Mouse (Mus musculus): ENCODE measurements around the gene Tepsin. TPM values are rescaled to one million over a fixed set of nuclear protein-coding genes. Genes with fewer than 3 reads are reported as not detected.

Gene Tepsin
- polyA plus RNA-seq, 1 experiment from 2014 or later: 22.0 TPM

GRCm38 (mm10) chr11:120092817-120093591, 5.5 kb downstream of the Tepsin start:
- 81% methylated on average over 23 of the region's 23 CpGs for WGBS
- no peak overlapping the region for H3K27ac ChIP-seq (ENCODE audit: low read length)
- ATAC-seq (ENCODE audit: low FRiP score, low TSS enrichment): 0 out of 2 replicates have a peak, but pooled peaks have one; percentile 16
- no peak overlapping the region for H3K4me2 ChIP-seq (replicated peaks; ENCODE audit: low read depth, low read length)
- no peak overlapping the region for H3K4me3 ChIP-seq (ENCODE audit: low read length)
- H3K4me1 ChIP-seq (ENCODE audit: insufficient read depth, low read length): peaks cover 8% of the 10 kb centered on the region
- no peaks in the 10 kb centered on the region for H3K9me3 ChIP-seq (ENCODE audit: low read length)
- no peak overlapping the region for H3K9ac ChIP-seq (replicated peaks; ENCODE audit: low read length)
- H3K27me3 ChIP-seq (ENCODE audit: insufficient read depth, low read length): no peaks in the 10 kb centered on the region
- peaks cover 28% of the 10 kb centered on the region; the same call in 1 of the 2 replicates for H3K36me3 ChIP-seq (ENCODE audit: insufficient read depth, low read length)

DNA sequence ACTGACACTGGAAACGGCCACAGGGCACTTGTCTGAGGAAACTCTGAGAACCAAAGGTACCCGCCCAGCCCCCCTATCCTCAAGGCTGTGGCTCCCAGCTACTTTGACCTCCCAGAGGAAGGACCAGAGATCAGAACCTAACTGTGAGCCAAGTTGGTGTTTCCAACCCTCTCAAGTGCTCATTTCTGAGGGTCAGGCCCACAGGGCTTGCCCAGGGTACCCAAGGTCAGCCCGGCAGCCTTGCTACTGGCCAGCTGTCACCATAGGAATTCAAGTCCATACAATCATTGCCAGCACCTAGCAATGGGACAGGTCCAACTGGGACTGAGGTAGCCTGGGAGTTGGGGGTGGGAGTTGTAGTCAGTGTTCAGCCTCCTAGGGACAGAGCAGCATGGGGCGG, 7.9 kb downstream of the Tepsin start:
- Histone ChIP-seq H3K9ac (replicated peaks; ENCODE audit: low read length) (no peak overlapping the region), H3K4me1 (ENCODE audit: insufficient read depth, low read length) (peaks cover 5% of the 10 kb centered on the region), H3K4me2 (replicated peaks; ENCODE audit: low read depth, low read length) (no peak overlapping the region), H3K4me3 (ENCODE audit: low read length) (no peak overlapping the region), H3K36me3 (ENCODE audit: insufficient read depth, low read length) (peaks cover 28% of the 10 kb centered on the region; the same call in 1 of the 2 replicates), H3K27me3 (ENCODE audit: insufficient read depth, low read length) (no peaks in the 10 kb centered on the region), H3K9me3 (ENCODE audit: low read length) (no peaks in the 10 kb centered on the region), H3K27ac (ENCODE audit: low read length) (no peak overlapping the region)
- ATAC-seq (ENCODE audit: low FRiP score, low TSS enrichment): no peak
- 85% methylated on average over 4 of the region's 4 CpGs for WGBS

GRCm38 (mm10) chr11:120086702-120087152, 11.8 kb downstream of the Tepsin start, which contains the start of gene Cep131:
Cep131 (minus strand) TSS chr11:120086827.
- Histone ChIP-seq H3K4me1 (ENCODE audit: insufficient read depth, low read length) (peaks cover 12% of the 10 kb centered on the region), H3K27me3 (ENCODE audit: insufficient read depth, low read length) (no peaks in the 10 kb centered on the region), H3K27ac (ENCODE audit: low read length) (peak within 1 kb of the TSS; percentile 56), H3K9ac (replicated peaks; ENCODE audit: low read length) (peak within 1 kb of the TSS; percentile 81), H3K4me3 (ENCODE audit: low read length) (peak within 1 kb of the TSS; percentile 69), H3K9me3 (ENCODE audit: low read length) (no peaks in the 10 kb centered on the region), H3K36me3 (ENCODE audit: insufficient read depth, low read length) (peaks cover 13% of the 10 kb centered on the region; the same call in 1 of the 2 replicates), H3K4me2 (replicated peaks; ENCODE audit: low read depth, low read length) (peak within 1 kb of the TSS; percentile 90)
- under 1% methylated on average over 42 of the region's 42 CpGs for WGBS
- ATAC-seq (ENCODE audit: low FRiP score, low TSS enrichment): peak; percentile 99

DNA sequence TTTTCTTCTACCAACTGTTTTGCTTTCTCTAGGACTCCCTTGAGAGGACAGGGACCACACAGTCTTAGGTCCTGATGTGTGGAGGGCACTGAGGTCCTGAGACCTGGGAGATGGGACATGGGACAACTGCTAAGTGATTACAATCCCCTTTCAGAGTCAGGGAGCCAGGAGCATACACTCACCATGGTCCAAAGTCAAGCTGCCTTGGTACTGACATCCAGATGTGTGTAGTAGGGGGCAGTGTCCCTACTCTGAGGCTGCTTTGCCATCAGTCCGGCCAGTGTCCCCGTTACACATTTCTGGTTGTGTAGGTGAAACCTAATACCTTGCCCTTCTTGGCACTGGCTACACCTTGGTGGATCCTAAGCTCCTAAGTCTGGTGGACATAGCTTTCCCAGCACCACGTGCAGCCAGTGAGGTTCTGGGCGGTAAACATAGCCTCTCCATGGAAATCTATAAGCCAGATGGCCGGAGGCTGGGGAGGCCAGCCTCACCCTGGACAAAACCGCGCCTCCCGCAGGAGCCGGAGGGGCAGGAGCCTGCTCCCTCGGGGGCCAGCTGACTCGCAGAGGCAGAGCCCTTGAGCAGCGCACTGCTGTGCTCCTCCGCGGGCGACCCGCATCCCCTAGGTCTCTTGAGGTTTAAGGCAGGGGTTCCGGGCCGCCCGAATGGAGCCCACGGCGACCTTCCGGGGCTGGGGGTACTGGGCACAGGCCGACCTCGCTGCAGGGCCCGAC, 12.5 kb downstream of the Tepsin start:
- H3K36me3 ChIP-seq (ENCODE audit: insufficient read depth, low read length): 0 out of 2 replicates have a peak, but pooled peaks cover 10% of the 10 kb centered on the region
- H3K9ac ChIP-seq (replicated peaks; ENCODE audit: low read length): peak overlapping the region; percentile 81
- ATAC-seq (ENCODE audit: low FRiP score, low TSS enrichment): peak; percentile 11
- peak overlapping the region; percentile 45 for H3K27ac ChIP-seq (ENCODE audit: low read length)
- H3K27me3 ChIP-seq (ENCODE audit: insufficient read depth, low read length): no peaks in the 10 kb centered on the region
- H3K4me3 ChIP-seq (ENCODE audit: low read length): peak overlapping the region; percentile 69
- H3K4me2 ChIP-seq (replicated peaks; ENCODE audit: low read depth, low read length): peak overlapping the region; percentile 90
- under 1% methylated on average over 25 of the region's 25 CpGs for WGBS
- peaks cover 12% of the 10 kb centered on the region for H3K4me1 ChIP-seq (ENCODE audit: insufficient read depth, low read length)
- H3K9me3 ChIP-seq (ENCODE audit: low read length): no peaks in the 10 kb centered on the region

DNA sequence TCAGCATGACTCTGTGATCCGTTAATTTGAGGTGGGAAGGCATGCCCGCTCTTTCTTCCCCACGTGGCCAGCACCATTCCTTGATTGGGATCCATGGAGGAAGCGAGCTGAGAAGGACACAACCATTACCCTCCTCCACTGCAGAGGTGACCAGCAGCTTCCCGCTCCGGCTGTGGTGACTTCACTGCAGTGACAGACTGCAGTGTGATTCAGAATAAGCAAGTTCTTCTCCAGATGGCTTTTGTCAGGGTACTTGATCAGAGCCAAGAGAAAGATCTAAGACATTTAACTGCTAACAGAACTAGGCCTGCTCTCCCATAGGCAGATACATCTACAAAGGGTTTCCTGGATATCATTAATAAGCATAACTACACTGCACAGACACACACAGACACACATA, 18.2 kb downstream of the Tepsin start:
- H3K4me2 ChIP-seq (replicated peaks; ENCODE audit: low read depth, low read length): no peak overlapping the region
- no peak overlapping the region for H3K9ac ChIP-seq (replicated peaks; ENCODE audit: low read length)
- no peak overlapping the region for H3K27ac ChIP-seq (ENCODE audit: low read length)
- whole genome bisulfite sequencing: 80% methylated on average over 6 of the region's 6 CpGs
- ATAC-seq (ENCODE audit: low FRiP score, low TSS enrichment): no peak
- peaks cover 3% of the 10 kb centered on the region for H3K4me1 ChIP-seq (ENCODE audit: insufficient read depth, low read length)
- H3K36me3 ChIP-seq (ENCODE audit: insufficient read depth, low read length): peaks cover 40% of the 10 kb centered on the region
- no peak overlapping the region for H3K4me3 ChIP-seq (ENCODE audit: low read length)
- H3K9me3 ChIP-seq (ENCODE audit: low read length): no peaks in the 10 kb centered on the region
- H3K27me3 ChIP-seq (ENCODE audit: insufficient read depth, low read length): no peaks in the 10 kb centered on the region

DNA sequence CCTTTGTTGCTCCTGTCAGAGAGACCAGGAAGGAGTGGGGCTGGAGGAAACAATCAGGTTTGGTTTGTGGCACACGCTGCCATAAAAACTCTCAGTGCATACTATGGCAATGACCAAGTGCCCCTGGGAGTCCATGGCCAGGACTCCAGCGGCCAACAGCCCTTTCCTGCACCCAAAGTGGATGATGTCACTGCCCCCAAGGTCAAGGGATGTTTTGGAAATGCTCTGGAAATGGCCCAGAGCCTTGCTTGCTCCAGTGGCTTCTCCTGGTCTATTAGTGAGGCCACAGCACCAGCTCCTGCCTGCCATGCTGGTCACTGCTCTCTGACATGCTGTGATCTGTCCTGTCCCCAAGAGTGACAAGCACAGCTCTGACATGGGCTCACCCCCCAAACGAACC, 22.3 kb downstream of the Tepsin start:
- Histone ChIP-seq H3K36me3 (ENCODE audit: insufficient read depth, low read length) (peaks cover 47% of the 10 kb centered on the region), H3K9ac (replicated peaks; ENCODE audit: low read length) (no peak overlapping the region)
- WGBS: 76% methylated on average over 3 of the region's 3 CpGs

DNA sequence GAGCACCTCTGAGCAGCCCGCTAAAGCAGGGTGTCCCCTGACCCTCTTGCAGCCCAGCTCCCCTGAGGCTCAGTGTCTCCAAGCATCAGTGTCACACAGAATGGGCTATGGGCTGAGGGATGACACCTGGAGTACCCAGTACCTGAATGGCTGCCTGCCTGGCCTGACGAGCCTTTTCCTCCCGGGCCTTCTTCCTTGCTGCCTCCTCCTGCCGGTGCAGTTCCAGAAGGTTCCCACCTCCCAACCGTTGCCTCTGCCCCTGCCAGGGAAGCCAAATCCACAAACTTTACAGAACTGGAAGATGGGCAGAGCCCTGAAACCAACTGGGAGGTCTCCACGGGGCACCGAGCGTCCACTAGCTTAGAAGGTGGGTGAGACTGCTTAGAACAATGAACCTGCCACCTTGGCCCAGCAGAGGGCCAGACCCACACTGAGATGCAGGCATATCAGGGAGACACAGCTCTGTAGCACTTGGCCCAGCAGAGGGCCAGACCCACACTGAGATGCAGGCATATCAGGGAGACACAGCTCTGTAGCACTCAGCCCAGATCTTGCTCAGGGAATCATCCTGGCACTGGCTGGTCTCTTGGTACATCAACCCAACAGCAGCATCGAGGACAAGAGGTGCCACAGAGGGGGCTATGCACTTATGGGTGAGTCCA, 25.4 kb downstream of the Tepsin start:
- ATAC-seq (ENCODE audit: low FRiP score, low TSS enrichment): no peak
- Histone ChIP-seq H3K9ac (replicated peaks; ENCODE audit: low read length) (no peak overlapping the region), H3K9me3 (ENCODE audit: low read length) (no peaks in the 10 kb centered on the region), H3K27ac (ENCODE audit: low read length) (no peak overlapping the region), H3K4me2 (replicated peaks; ENCODE audit: low read depth, low read length) (no peak overlapping the region), H3K27me3 (ENCODE audit: insufficient read depth, low read length) (no peaks in the 10 kb centered on the region), H3K4me1 (ENCODE audit: insufficient read depth, low read length) (no peaks in the 10 kb centered on the region), H3K36me3 (ENCODE audit: insufficient read depth, low read length) (peaks cover 39% of the 10 kb centered on the region), H3K4me3 (ENCODE audit: low read length) (no peak overlapping the region)
- 89% methylated on average over 9 of the region's 9 CpGs for WGBS

More for the DNA sequence above, 22.3 kb downstream of the Tepsin start:
- Histone ChIP-seq H3K4me1 (ENCODE audit: insufficient read depth, low read length) (no peaks in the 10 kb centered on the region), H3K27ac (ENCODE audit: low read length) (no peak overlapping the region), H3K9me3 (ENCODE audit: low read length) (no peaks in the 10 kb centered on the region), H3K27me3 (ENCODE audit: insufficient read depth, low read length) (no peaks in the 10 kb centered on the region), H3K4me3 (ENCODE audit: low read length) (no peak overlapping the region), H3K4me2 (replicated peaks; ENCODE audit: low read depth, low read length) (no peak overlapping the region)
- no peak for ATAC-seq (ENCODE audit: low FRiP score, low TSS enrichment)

DNA sequence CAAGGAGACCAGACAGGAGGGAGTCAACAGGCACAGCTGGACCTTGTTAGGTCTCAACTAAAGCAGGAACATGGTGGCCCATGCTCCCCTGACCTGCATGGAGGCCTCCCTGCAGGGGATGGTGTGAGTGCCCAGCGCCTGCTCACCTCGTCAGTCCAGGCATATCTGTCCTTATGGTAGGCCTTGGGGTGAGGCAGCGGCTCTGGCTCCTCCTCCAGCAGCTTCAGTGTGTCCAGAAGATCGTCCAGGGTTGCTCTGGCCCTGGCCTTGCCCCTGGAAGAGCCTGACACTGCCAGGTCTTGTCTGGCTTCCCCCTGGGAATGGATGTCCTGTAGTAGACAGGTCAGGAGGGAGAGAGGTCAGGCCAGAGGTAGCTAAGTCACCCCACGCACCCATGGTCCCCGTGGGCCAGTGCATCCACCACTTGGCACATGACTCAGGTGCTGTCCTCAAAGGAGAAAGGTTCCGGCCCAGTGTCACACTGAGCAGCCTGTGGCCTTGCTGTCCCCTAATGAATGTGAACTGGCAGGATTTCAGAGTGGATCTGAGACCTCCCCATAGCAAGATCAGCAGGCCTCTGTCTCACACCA, 26.7 kb downstream of the Tepsin start:
- Histone ChIP-seq H3K9me3 (ENCODE audit: low read length) (no peaks in the 10 kb centered on the region), H3K9ac (replicated peaks; ENCODE audit: low read length) (no peak overlapping the region; the same call in 1 of the 2 replicates), H3K4me1 (ENCODE audit: insufficient read depth, low read length) (no peaks in the 10 kb centered on the region), H3K27ac (ENCODE audit: low read length) (no peak overlapping the region), H3K4me2 (replicated peaks; ENCODE audit: low read depth, low read length) (no peak overlapping the region), H3K4me3 (ENCODE audit: low read length) (no peak overlapping the region), H3K36me3 (ENCODE audit: insufficient read depth, low read length) (peaks cover 35% of the 10 kb centered on the region), H3K27me3 (ENCODE audit: insufficient read depth, low read length) (no peaks in the 10 kb centered on the region)
- 80% methylated on average over 7 of the region's 7 CpGs for WGBS
- no peak for ATAC-seq (ENCODE audit: low FRiP score, low TSS enrichment)

DNA sequence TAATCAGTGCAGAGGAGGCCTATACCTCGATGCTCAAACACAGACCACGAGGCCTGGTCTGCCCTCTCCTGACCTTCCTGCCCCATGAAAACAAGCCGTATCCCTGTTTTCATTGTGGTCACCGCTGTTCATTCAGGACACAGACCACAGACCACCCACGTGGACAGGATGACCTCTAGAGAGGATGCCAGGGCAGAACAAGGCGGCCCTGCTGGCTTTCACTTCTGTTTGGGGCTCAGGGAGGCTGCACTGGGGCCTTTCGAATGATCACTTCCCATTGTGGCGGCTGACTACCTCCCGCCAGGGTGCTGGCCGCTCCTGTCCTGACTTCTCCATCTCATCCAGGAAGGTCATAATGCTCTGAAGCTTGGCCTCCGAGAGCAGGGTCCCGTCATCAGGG, 27.5 kb downstream of the Tepsin start:
- WGBS: 52% methylated on average over 12 of the region's 12 CpGs
- ATAC-seq (ENCODE audit: low FRiP score, low TSS enrichment): no peak
- H3K9ac ChIP-seq (replicated peaks; ENCODE audit: low read length): no peak overlapping the region
- no peaks in the 10 kb centered on the region for H3K27me3 ChIP-seq (ENCODE audit: insufficient read depth, low read length)
- no peaks in the 10 kb centered on the region for H3K4me1 ChIP-seq (ENCODE audit: insufficient read depth, low read length)
- H3K4me3 ChIP-seq (ENCODE audit: low read length): no peak overlapping the region
- no peaks in the 10 kb centered on the region for H3K9me3 ChIP-seq (ENCODE audit: low read length)
- no peak overlapping the region for H3K27ac ChIP-seq (ENCODE audit: low read length)
- no peak overlapping the region for H3K4me2 ChIP-seq (replicated peaks; ENCODE audit: low read depth, low read length)
- H3K36me3 ChIP-seq (ENCODE audit: insufficient read depth, low read length): peaks cover 29% of the 10 kb centered on the region

Data from kidney, embryonic 16.5 days (tissue).